Mouse (Mus musculus) liver, adult 2 months (tissue): ENCODE measurements around the gene Edf1.

Experiments
- CTCF ChIP-seq: fragments of 200-500 bp; IDR thresholded peaks from 2 replicates; pipeline ENCODE4 v1.5.1; 2011; ENCODE audit warnings: low read depth, low read length, control low read depth
- POLR2A ChIP-seq: fragments of 200-500 bp; IDR thresholded peaks from 2 replicates; pipeline ENCODE4 v1.6.1; 2011; ENCODE audit warnings: low read length, control low read depth; ENCODE audit not compliant: insufficient read depth; ENCODE audit errors: extremely low read depth

- TF ChIP-seq CTCF (no peak), POLR2A (peak; percentile 52; the same call in 1 of the 2 replicates)
Observed at GRCm38 (mm10) chr2:25546811-25547491, 10.7 kb upstream of the Edf1 start, which contains the start of gene Traf2.
